Mouse (Mus musculus) ES-Bruce4 (cell line): ENCODE results near the gene Ntn3.

Source experiments
- CTCF ChIP-seq: IDR thresholded peaks from one replicate; pipeline ENCODE4 v1.8.1; 2011; ENCODE audit warnings: low read depth, low read length
- POLR2A ChIP-seq: IDR thresholded peaks from one replicate; pipeline ENCODE4 v1.8.1; 2011; ENCODE audit warnings: low read length; ENCODE audit not compliant: insufficient read depth

DNA sequence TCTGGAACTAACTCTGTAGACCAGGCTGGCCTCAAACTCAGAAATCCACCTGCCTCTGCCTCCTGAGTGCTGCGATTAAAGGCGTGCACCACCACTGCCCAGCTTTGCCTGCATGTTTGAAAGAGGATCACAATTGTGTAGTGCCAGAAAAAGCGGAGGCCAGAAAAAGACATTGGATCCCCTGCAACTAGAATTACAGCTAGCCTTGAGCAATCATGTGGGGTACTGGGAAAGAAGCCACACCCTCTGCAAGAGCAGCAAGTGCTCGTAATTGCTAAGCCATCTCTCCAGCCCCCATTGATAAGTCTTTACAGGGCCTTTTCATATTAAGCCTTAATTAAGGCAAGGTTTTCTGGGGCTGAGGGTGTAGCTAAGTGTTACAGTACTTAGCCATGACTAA, 17.9 kb downstream of the Ntn3 start:
- no peak for TF ChIP-seq CTCF
- TF ChIP-seq POLR2A = no peak
